Mouse (Mus musculus) ES-E14 (cell line): ENCODE measurements around the gene Dnm1.

Source experiments
- HCFC1 ChIP-seq: IDR thresholded peaks from 2 replicates; pipeline ENCODE4 v1.6.1; 2012; ENCODE audit warnings: low read length, inconsistent platforms, borderline replicate concordance; ENCODE audit not compliant: insufficient read depth
- MAFK ChIP-seq: IDR thresholded peaks from 2 replicates; pipeline ENCODE4 v1.6.1; 2014; ENCODE audit warnings: mild to moderate bottlenecking, low read depth, low read length, inconsistent platforms; ENCODE audit not compliant: insufficient read depth
- ZNF384 ChIP-seq: IDR thresholded peaks from 2 replicates; pipeline ENCODE4 v1.6.1; 2012; ENCODE audit warnings: low read depth, low read length, inconsistent platforms

- TF ChIP-seq ZNF384 (no peak), MAFK (no peak), HCFC1 (no peak)
These were observed 58.8 kb downstream of the Dnm1 start for GRCm38 (mm10) chr2:32294348-32294747.
